Mouse (Mus musculus): Measurements from ENCODE around the gene Ankrd53.

- TF ChIP-seq CTCF (IDR thresholded peaks at IDR 0.05; ENCODE audit: low read depth, low read length) (peak; percentile 73), POLR2A (IDR thresholded peaks at IDR 0.05; ENCODE audit: insufficient read depth, low read length) (peak; percentile 76), EP300 (IDR thresholded peaks at IDR 0.05; ENCODE audit: insufficient read depth, low read depth, low read length) (no peak)
Measured at GRCm38 (mm10) chr6:83775638-83776293, 13.3 kb downstream of the Ankrd53 start, which contains the start of gene Tex261.

All from ES-Bruce4 (cell line).